In the genomic region with DNA sequence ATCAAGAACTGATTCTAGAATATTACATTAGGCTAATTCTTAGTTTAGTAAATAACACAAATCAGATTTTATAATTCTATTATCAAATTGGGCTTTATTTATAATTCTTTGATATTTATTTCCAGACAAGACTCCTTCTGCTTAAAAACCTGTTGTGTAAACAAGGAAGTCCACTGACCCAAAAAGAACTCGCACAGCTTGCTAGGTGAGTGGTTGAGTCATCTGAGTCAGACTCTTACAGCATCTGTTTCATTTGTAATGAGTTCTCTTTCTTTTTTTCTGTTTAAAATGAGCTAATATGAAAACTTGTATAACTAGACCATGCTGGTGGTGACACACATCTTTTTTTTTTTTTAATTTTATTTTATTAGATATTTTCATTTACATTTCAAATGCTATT, we compare ENCODE assay signal across 21 mouse cellular contexts.
"Had no signal": no experiment of that assay in that cellular context is flagged by ENCODE, and none has a peak within 500 bp of the region (broad histone marks: within the 10 kb centered on the region; RNA-seq: fewer than 3 reads in every experiment).

No protein-coding gene starts in this region.

- H3K9ac ChIP-seq: liver, embryonic 13.5 days; midbrain, embryonic 12.5 days; midbrain, embryonic 15.5 days; neural tube, embryonic 12.5 days; neural tube, embryonic 15.5 days had no signal

- H3K27ac ChIP-seq: left cerebral cortex, adult 2 months; liver, embryonic 13.5 days; macrophage; midbrain, embryonic 12.5 days; midbrain, embryonic 15.5 days; neural tube, embryonic 12.5 days; neural tube, embryonic 15.5 days had no signal

- ATAC-seq: inflammation-experienced regulatory T-cells, adult 6 months; intestine, embryonic 16.5 days; midbrain, embryonic 15.5 days had no signal

- DNase-seq: kidney, adult 18-20 months; kidney, adult 9 months; kidney, postnatal 14 days; kidney, postnatal 4 days; layer of hippocampus, adult 9-11 months; layer of hippocampus, postnatal 36 days; liver, embryonic 13.5 days; lung, adult 2 months; right cerebral cortex, adult 18-20 months; right cerebral cortex, postnatal 14 days; right cerebral cortex, postnatal 4 days; thymus, postnatal 25 days had no signal

- H3K4me1 ChIP-seq: liver, embryonic 13.5 days; midbrain, embryonic 12.5 days; midbrain, embryonic 15.5 days; neural tube, embryonic 12.5 days; neural tube, embryonic 15.5 days had no signal

- H3K9me3 ChIP-seq: liver, embryonic 13.5 days; midbrain, embryonic 12.5 days; midbrain, embryonic 15.5 days; neural tube, embryonic 12.5 days; neural tube, embryonic 15.5 days had no signal

- H3K27me3 ChIP-seq: liver, embryonic 13.5 days; midbrain, embryonic 12.5 days; midbrain, embryonic 15.5 days; neural tube, embryonic 12.5 days; neural tube, embryonic 15.5 days had no signal

- H3K4me2 ChIP-seq: liver, embryonic 13.5 days; midbrain, embryonic 12.5 days; midbrain, embryonic 15.5 days; neural tube, embryonic 12.5 days; neural tube, embryonic 15.5 days had no signal

- H3K4me3 ChIP-seq: layer of hippocampus, adult 2 months; left cerebral cortex, adult 2 months; liver, embryonic 13.5 days; midbrain, embryonic 12.5 days; midbrain, embryonic 15.5 days; neural tube, embryonic 12.5 days; neural tube, embryonic 15.5 days had no signal
